Mouse (Mus musculus) liver, postnatal 0 days (tissue): ENCODE measurements around the gene Bach1. TPM values are rescaled to one million over a fixed set of nuclear protein-coding genes. Genes with fewer than 3 reads are reported as not detected.

Experiments used
- ATAC-seq: fragments of 200-750 bp; cut with Nextera tagmentation; 2 replicates; pipeline ENCODE4 v1.8.0; 2017; ENCODE audit warnings: mild to moderate bottlenecking, moderate library complexity
- DNase-seq: peaks from one replicate; pipeline ENCODE4 v3.0.0-alpha.2; 2016
- H3K27ac ChIP-seq: fragments of 300-500 bp; sonication (generic); 2 replicates; pipeline ENCODE4 v1.5.1; 2014; ENCODE audit warnings: antibody characterized with exemption, moderate library complexity, mild to moderate bottlenecking, low read depth
- H3K27me3 ChIP-seq: fragments of 300-500 bp; sonication (generic); 2 replicates; pipeline ENCODE4 v1.6.1; 2014; ENCODE audit warnings: low read length, control low read depth, mixed read lengths; ENCODE audit not compliant: insufficient read depth
- H3K36me3 ChIP-seq: fragments of 300-500 bp; sonication (generic); replicated peaks from 2 replicates; pipeline ENCODE4 v1.6.1; 2014; ENCODE audit warnings: mild to moderate bottlenecking, control low read depth, low read length, moderate library complexity, mixed read lengths; ENCODE audit not compliant: insufficient read depth
- H3K4me1 ChIP-seq: fragments of 300-500 bp; sonication (generic); 2 replicates; pipeline ENCODE4 v1.6.1; 2014; ENCODE audit warnings: antibody characterized with exemption, mild to moderate bottlenecking, control low read depth; ENCODE audit not compliant: insufficient read depth
- H3K4me2 ChIP-seq: fragments of 300-500 bp; sonication (generic); 2 replicates; pipeline ENCODE4 v1.6.1; 2014; ENCODE audit warnings: low read depth, mild to moderate bottlenecking, low read length, moderate library complexity, mixed read lengths
- H3K4me3 ChIP-seq: fragments of 300-500 bp; sonication (generic); 2 replicates; pipeline ENCODE4 v1.5.1; 2014; ENCODE audit warnings: low read depth, low read length
- H3K9ac ChIP-seq: fragments of 300-500 bp; sonication (generic); replicated peaks from 2 replicates; pipeline ENCODE4 v1.6.1; 2014; ENCODE audit warnings: mild to moderate bottlenecking, moderate library complexity
- H3K9me3 ChIP-seq: fragments of 300-500 bp; sonication (generic); 2 replicates; pipeline ENCODE4 v1.6.1; 2016; ENCODE audit warnings: mild to moderate bottlenecking, control low read depth, low read length, mixed read lengths
- CTCF ChIP-seq: sonication (generic); IDR thresholded peaks from 2 replicates; pipeline ENCODE4 v1.5.1; 2016; ENCODE audit warnings: antibody characterized with exemption, low read depth
- EP300 ChIP-seq: IDR thresholded peaks from 2 replicates; pipeline ENCODE4 v1.6.1; 2016; ENCODE audit warnings: antibody characterized with exemption, low read depth, mild to moderate bottlenecking
- WGBS: fragments of 180-500 bp; shearing (Covaris S2); extraction: QIAGEN DNeasy Blood & Tissue Kit; methylation state at CpG from one replicate; pipeline ENCODE4 v1.1.7; 2014; ENCODE audit not compliant: insufficient replicate concordance; 5-methylcytosine and 5-hydroxymethylcytosine counted together
- polyA plus RNA-seq: library from polyadenylated mRNA; unstranded; fragments of >200 nt; fragmentation: Nextera tagmentation; extraction: Ambion mirVana; gene quantifications from 2 replicates; pipeline ENCODE4 v1.2.1, GENCODE M21; 2015

The Bach1 gene
- polyA plus RNA-seq, 1 experiment from 2014 or later, result 5.9 TPM

DNA sequence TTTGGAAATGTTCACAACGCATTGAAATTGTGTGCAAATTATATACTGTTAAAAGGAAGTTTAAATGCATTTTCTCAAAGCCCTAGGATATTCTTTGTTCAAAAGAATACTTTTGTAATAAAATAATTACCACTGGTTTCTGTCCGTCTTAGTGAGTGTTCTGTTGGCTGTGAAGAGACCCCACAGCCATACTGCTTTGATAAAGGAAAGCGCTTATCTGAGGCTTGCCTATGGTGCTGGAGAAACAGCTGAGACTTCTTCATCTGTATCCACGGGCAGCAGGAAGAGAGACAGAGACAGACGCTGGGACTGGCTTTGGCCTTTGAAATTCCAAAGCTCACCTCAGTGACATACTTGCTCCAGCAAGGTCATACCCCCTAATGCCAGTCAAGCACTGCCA lies 5.5 kb downstream of the Bach1 start:
- H3K36me3 ChIP-seq, result no peaks in the 10 kb centered on the region
- peaks cover 73% of the 10 kb centered on the region for H3K4me1 ChIP-seq
- 48% methylated on average over 5 of the region's 5 CpGs for WGBS
- H3K9me3 ChIP-seq, result no peaks in the 10 kb centered on the region
- DNase-seq, result no peak
- no peak overlapping the region for H3K4me3 ChIP-seq
- no peaks in the 10 kb centered on the region for H3K27me3 ChIP-seq
- H3K4me2 ChIP-seq, result peak overlapping the region; percentile 51
- H3K27ac ChIP-seq, result no peak overlapping the region
- no peak for TF ChIP-seq CTCF
- 0 out of 2 replicates have a peak, but pooled peaks have one; percentile 35 for TF ChIP-seq EP300
- ATAC-seq, result no peak
- H3K9ac ChIP-seq, result no peak overlapping the region

DNA sequence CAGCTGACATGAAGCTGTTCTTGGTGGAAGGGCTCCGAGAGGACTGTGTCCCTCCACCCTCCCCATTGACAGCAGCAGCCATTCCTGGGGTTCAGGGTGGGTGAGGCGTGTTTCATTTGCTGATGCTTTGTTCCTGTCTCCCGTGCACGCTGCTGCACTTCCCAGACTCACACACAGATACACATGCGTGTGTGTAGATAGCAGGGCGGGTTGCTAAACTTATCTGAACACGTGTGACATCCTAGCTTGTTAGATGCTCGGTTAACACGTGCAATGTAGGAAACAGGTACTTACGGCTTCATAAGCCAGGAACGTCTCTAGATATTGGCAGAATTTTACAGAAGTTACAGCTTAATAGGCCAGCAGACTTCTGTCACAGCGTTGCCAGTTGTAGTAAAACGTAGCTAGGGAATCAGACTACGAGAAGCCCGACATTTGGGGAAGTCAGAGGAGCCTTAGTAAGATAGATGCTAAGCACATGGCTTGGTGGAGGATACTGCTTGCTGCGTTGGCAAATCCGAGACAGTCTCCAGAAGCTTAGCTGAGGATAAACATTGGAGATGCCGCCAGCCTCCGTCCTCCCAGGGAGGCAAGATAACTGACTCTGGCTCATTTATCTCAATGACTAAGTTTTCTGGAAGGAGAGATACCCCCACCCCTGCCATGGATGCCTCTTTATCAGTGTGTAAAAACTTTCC lies 7.3 kb downstream of the Bach1 start:
- 23% methylated on average over 19 of the region's 19 CpGs for WGBS
- DNase-seq (no peak), ATAC-seq (peak; percentile 82)
- H3K4me1 ChIP-seq, result peaks cover 84% of the 10 kb centered on the region
- TF ChIP-seq EP300, result peak; percentile 31; the same call in 1 of the 2 replicates
- TF ChIP-seq CTCF, result no peak
- H3K4me2 ChIP-seq, result peak overlapping the region; percentile 75
- H3K27me3 ChIP-seq, result no peaks in the 10 kb centered on the region
- peak overlapping the region; percentile 25 for H3K4me3 ChIP-seq
- H3K9ac ChIP-seq, result peak overlapping the region; percentile 46; the same call in 1 of the 2 replicates
- H3K36me3 ChIP-seq, result no peaks in the 10 kb centered on the region; the same call in 1 of the 2 replicates
- H3K9me3 ChIP-seq, result no peaks in the 10 kb centered on the region
- peak overlapping the region; percentile 66 for H3K27ac ChIP-seq

GRCm38 (mm10) chr16:87707335-87707734 lies 8.6 kb downstream of the Bach1 start:
- DNase-seq (no peak), ATAC-seq (no peak)
- peak overlapping the region; percentile 75; the same call in 1 of the 2 replicates for H3K4me2 ChIP-seq
- no peak for TF ChIP-seq CTCF
- TF ChIP-seq EP300, result no peak
- no peak overlapping the region for H3K4me3 ChIP-seq
- peaks cover 84% of the 10 kb centered on the region for H3K4me1 ChIP-seq
- no peaks in the 10 kb centered on the region for H3K27me3 ChIP-seq
- WGBS, result 48% methylated on average over 4 of the region's 4 CpGs
- no peak overlapping the region for H3K9ac ChIP-seq
- H3K27ac ChIP-seq, result no peak overlapping the region
- H3K36me3 ChIP-seq, result no peaks in the 10 kb centered on the region; the same call in 1 of the 2 replicates
- no peaks in the 10 kb centered on the region for H3K9me3 ChIP-seq

DNA sequence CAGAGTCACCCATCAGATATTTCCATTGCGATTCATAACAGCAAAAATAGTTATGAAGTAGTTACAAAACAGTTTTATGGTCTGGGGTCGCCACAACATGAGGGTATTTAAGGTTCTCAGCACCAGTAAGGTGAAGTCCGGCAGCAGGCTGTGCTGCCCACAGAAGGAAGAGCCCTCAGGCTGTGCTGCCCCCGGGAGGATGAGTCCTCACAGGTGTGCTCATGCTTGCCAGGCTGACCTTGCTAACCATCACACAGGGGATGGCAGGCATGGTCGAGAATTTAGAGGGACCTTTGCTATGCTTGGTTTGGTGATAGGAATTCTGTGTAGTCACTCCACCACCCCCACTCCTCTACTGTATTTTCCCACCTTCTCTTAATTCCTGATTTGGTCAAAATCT lies 9.8 kb downstream of the Bach1 start:
- ATAC-seq (no peak), DNase-seq (no peak)
- H3K9me3 ChIP-seq, result no peaks in the 10 kb centered on the region
- H3K36me3 ChIP-seq, result no peaks in the 10 kb centered on the region; the same call in 1 of the 2 replicates
- TF ChIP-seq CTCF (no peak), EP300 (no peak)
- H3K9ac ChIP-seq, result no peak overlapping the region
- peaks cover 86% of the 10 kb centered on the region for H3K4me1 ChIP-seq
- no peaks in the 10 kb centered on the region for H3K27me3 ChIP-seq
- H3K4me2 ChIP-seq, result no peak overlapping the region
- no peak overlapping the region for H3K4me3 ChIP-seq
- H3K27ac ChIP-seq, result no peak overlapping the region
- 54% methylated on average over 5 of the region's 5 CpGs for WGBS

DNA sequence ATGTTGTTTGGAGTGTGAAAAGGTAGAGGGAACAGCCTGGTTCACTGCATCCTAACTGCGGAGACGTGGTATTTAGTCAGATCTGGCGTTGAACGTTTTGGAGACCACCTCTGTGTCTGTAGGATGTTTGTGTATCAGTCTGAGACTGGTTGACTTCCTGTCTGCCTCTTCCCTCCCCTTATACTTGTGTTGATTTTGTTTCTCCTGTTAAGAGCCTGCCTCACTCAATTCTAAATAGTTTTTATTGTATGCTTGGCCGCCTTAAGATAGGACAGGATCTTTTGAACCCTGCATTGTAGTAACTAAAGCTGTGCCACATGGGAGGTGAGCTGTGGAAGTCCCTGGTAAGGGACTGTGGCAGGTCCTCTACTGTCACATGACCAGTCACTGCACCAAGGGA lies 10.4 kb downstream of the Bach1 start:
- TF ChIP-seq EP300 (no peak), CTCF (no peak)
- Histone ChIP-seq H3K9me3 (no peaks in the 10 kb centered on the region), H3K4me1 (peaks cover 87% of the 10 kb centered on the region), H3K36me3 (no peaks in the 10 kb centered on the region; the same call in 1 of the 2 replicates), H3K27ac (peak overlapping the region; percentile 23; the same call in 1 of the 2 replicates), H3K9ac (no peak overlapping the region), H3K4me3 (no peak overlapping the region), H3K4me2 (no peak overlapping the region), H3K27me3 (no peaks in the 10 kb centered on the region)
- WGBS, result 30% methylated on average over 5 of the region's 5 CpGs
- DNase-seq, result no peak
- no peak for ATAC-seq

- ATAC-seq, result no peak
- Histone ChIP-seq H3K27me3 (no peaks in the 10 kb centered on the region), H3K9ac (no peak overlapping the region), H3K4me1 (peaks cover 82% of the 10 kb centered on the region), H3K36me3 (no peaks in the 10 kb centered on the region; the same call in 1 of the 2 replicates), H3K4me3 (no peak overlapping the region), H3K27ac (no peak overlapping the region), H3K4me2 (no peak overlapping the region), H3K9me3 (no peaks in the 10 kb centered on the region)
- TF ChIP-seq CTCF (no peak), EP300 (no peak)
- 86% methylated on average over 9 of the region's 9 CpGs for WGBS
- DNase-seq, result no peak
Observed at GRCm38 (mm10) chr16:87709971-87710370, 11.2 kb downstream of the Bach1 start.
